Mouse (Mus musculus): ENCODE measurements around the gene Gm10974.
A peak's percentile ranks its signal among the peaks of the same experiment; 100 is the strongest.

The Gm10974 gene

GRCm38 (mm10) chr7:66406971-66407370 lies 41.3 kb downstream of the Gm10974 start:
- DNase-seq: no peak

GRCm38 (mm10) chr7:66409433-66409832 lies 43.7 kb downstream of the Gm10974 start:
- DNase-seq: no peak

- DNase-seq: no peak
Measured at GRCm38 (mm10) chr7:66413093-66413492, 47.4 kb downstream of the Gm10974 start.

GRCm38 (mm10) chr7:66416829-66417228 lies 51.1 kb downstream of the Gm10974 start:
- DNase-seq: no peak

- DNase-seq: no peak
Measured at GRCm38 (mm10) chr7:66418981-66419380, 53.3 kb downstream of the Gm10974 start.

GRCm38 (mm10) chr7:66421903-66422302 lies 56.2 kb downstream of the Gm10974 start:
- no peak for DNase-seq

GRCm38 (mm10) chr7:66427053-66427436 lies 61.3 kb downstream of the Gm10974 start:
- no peak for DNase-seq

- DNase-seq: no peak
Measured at GRCm38 (mm10) chr7:66427437-66428161, 61.9 kb downstream of the Gm10974 start, which contains the start of gene Aldh1a3. Gene Aldh1a3, minus strand, starts transcription at chr7:66427517.

- DNase-seq: peak; percentile 35
Measured at GRCm38 (mm10) chr7:66434453-66434935, 68.8 kb downstream of the Gm10974 start.
